Mouse (Mus musculus): ENCODE results near the gene Otub1.
A peak's percentile ranks its signal among the peaks of the same experiment; 100 is the strongest.

Gene Otub1

GRCm38 (mm10) chr19:7205753-7206736 lies at the start of gene Otub1:
Gene Otub1, minus strand, starts transcription at chr19:7206316.
- DNase-seq, result peak; percentile 95

GRCm38 (mm10) chr19:7246021-7246420 lies 39.9 kb upstream of the Otub1 start:
- DNase-seq, result no peak

GRCm38 (mm10) chr19:7240782-7241690 lies 34.9 kb upstream of the Otub1 start, which contains the start of gene Naa40:
Gene Naa40, minus strand, starts transcription at chr19:7241183.
- DNase-seq, result peak; percentile 96

GRCm38 (mm10) chr19:7240291-7240690 lies 34.2 kb upstream of the Otub1 start:
- DNase-seq, result no peak

- DNase-seq, result no peak
Observed at GRCm38 (mm10) chr19:7239574-7239973, 33.5 kb upstream of the Otub1 start.

- DNase-seq, result no peak
Observed at GRCm38 (mm10) chr19:7236742-7237141, 30.6 kb upstream of the Otub1 start.

GRCm38 (mm10) chr19:7236011-7236410 lies 29.9 kb upstream of the Otub1 start:
- DNase-seq, result no peak

- no peak for DNase-seq
Observed at GRCm38 (mm10) chr19:7235461-7235860, 29.3 kb upstream of the Otub1 start.

- peak; percentile 83 for DNase-seq
Observed at GRCm38 (mm10) chr19:7234537-7235221, 28.6 kb upstream of the Otub1 start.

- no peak for DNase-seq
Observed at GRCm38 (mm10) chr19:7226511-7226914, 20.4 kb upstream of the Otub1 start.

GRCm38 (mm10) chr19:7225096-7225690 lies 19.1 kb upstream of the Otub1 start:
- peak; percentile 43 for DNase-seq

- no peak for DNase-seq
Observed at GRCm38 (mm10) chr19:7224253-7224652, 18.1 kb upstream of the Otub1 start.

- DNase-seq, result no peak
Observed at GRCm38 (mm10) chr19:7223488-7223887, 17.4 kb upstream of the Otub1 start.

- DNase-seq, result no peak
Observed at GRCm38 (mm10) chr19:7222196-7222595, 16.1 kb upstream of the Otub1 start.

- no peak for DNase-seq
Observed at GRCm38 (mm10) chr19:7218753-7219152, 12.6 kb upstream of the Otub1 start.

GRCm38 (mm10) chr19:7217926-7218267 lies 11.8 kb upstream of the Otub1 start:
- no peak for DNase-seq

GRCm38 (mm10) chr19:7217162-7217925 lies 11.2 kb upstream of the Otub1 start, which contains the start of gene Cox8a:
Gene Cox8a, minus strand, starts transcription at chr19:7217616.
- peak; percentile 97 for DNase-seq

- DNase-seq, result peak; percentile 52
Observed at GRCm38 (mm10) chr19:7214484-7214883, 8.4 kb upstream of the Otub1 start.

- no peak for DNase-seq
Observed at GRCm38 (mm10) chr19:7213010-7213409, 6.9 kb upstream of the Otub1 start.

- no peak for DNase-seq
Observed at GRCm38 (mm10) chr19:7212216-7212615, 6.1 kb upstream of the Otub1 start.

GRCm38 (mm10) chr19:7209907-7210646 lies 4.0 kb upstream of the Otub1 start:
- DNase-seq, result no peak
